ENCODE assay signal across 13 mouse cellular contexts in the genomic region with DNA sequence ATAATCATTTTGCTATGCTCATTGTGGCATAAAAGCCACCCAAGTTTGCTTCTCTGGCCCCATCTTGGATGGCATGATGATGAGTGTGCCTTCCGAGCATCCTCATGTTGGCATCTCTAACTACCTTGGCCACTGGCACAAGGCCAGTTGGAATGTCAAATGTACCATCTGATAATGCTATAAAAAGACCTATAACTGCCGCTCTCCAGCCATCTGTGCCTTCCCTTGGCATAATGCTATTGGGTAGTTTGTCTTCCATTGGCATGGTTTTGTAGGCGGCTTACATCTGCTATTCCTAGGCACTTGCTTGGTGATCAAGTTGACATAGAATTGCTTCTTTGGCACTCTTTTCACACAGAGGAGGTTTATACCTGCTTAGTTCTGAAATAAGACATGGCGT.
DNase-seq lines count a peak whose midpoint lies in the region; ATAC-seq lines count a peak whose summit lies in the region.
"Had no signal": no experiment of that assay in that cellular context is flagged by ENCODE, and none has a peak within 500 bp of the region (broad histone marks: within the 10 kb centered on the region; RNA-seq: fewer than 3 reads in every experiment).

No protein-coding gene starts in this region.

- no peaks in the 10 kb centered on the region for H3K4me1 ChIP-seq in forebrain, embryonic 15.5 days
- no peaks in the 10 kb centered on the region for H3K4me1 ChIP-seq in forebrain, embryonic 11.5 days (replicated peaks; ENCODE audit: control insufficient read depth, insufficient read depth, low read length)
- H3K4me1 ChIP-seq: liver, embryonic 15.5 days had no signal

- 81% methylated on average over 4 of the region's 4 CpGs for WGBS in forebrain, embryonic 15.5 days
- 88% methylated on average over 4 of the region's 4 CpGs for WGBS in forebrain, embryonic 11.5 days

- H3K4me2 ChIP-seq in forebrain, embryonic 15.5 days (replicated peaks), result no peak overlapping the region
- no peak overlapping the region for H3K4me2 ChIP-seq in forebrain, embryonic 11.5 days (ENCODE audit: low read depth, low read length, severe bottlenecking)
- H3K4me2 ChIP-seq: liver, embryonic 15.5 days had no signal

- ATAC-seq in forebrain, embryonic 15.5 days (replicated peaks), result 0 out of 2 replicates have a peak, but pooled peaks have one; percentile 16
- ATAC-seq in forebrain, embryonic 11.5 days (replicated peaks; ENCODE audit: low FRiP score), result no peak
- no peak for ATAC-seq in megakaryocyte progenitor cell, adult 5-6 weeks (replicated peaks; ENCODE audit: poor library complexity)

- H3K27me3 ChIP-seq in forebrain, embryonic 15.5 days, result no peaks in the 10 kb centered on the region
- H3K27me3 ChIP-seq in forebrain, embryonic 11.5 days (ENCODE audit: control insufficient read depth, insufficient read depth, low read length), result no peaks in the 10 kb centered on the region
- H3K27me3 ChIP-seq: liver, embryonic 15.5 days had no signal

- no peak overlapping the region for H3K9ac ChIP-seq in forebrain, embryonic 15.5 days (replicated peaks)
- no peak overlapping the region for H3K9ac ChIP-seq in forebrain, embryonic 11.5 days (ENCODE audit: low read length)
- H3K9ac ChIP-seq: liver, embryonic 15.5 days had no signal

- H3K36me3 ChIP-seq in forebrain, embryonic 15.5 days, result no peaks in the 10 kb centered on the region
- no peaks in the 10 kb centered on the region for H3K36me3 ChIP-seq in forebrain, embryonic 11.5 days (ENCODE audit: control insufficient read depth, insufficient read depth, low read length)
- H3K36me3 ChIP-seq: liver, embryonic 15.5 days had no signal

- no peak for DNase-seq in forebrain, embryonic 11.5 days (ENCODE audit: low spot score)
- peak; percentile 69 to 71 for DNase-seq in cerebellum, adult 18-20 months
- peak; percentile 34 to 68 for DNase-seq in layer of hippocampus, adult 18-20 months (ENCODE audit: low spot score in 2 of 2)
- peak; percentile 5 to 7 for DNase-seq in left cerebral cortex, postnatal 36 days (ENCODE audit: low spot score in 2 of 2)
- DNase-seq in liver (no peak), MN1 (ENCODE audit: low spot score) (no peak)
- DNase-seq: heart, adult 2 months; heart, postnatal 14 days; kidney, adult 18-20 months; thymus, adult 18-20 months had no signal

- intact Hi-C loops in left cerebral cortex, postnatal 36 days (cut with DNase I), result no loop called here

- no peak overlapping the region for H3K27ac ChIP-seq in forebrain, embryonic 15.5 days (replicated peaks)
- H3K27ac ChIP-seq in forebrain, embryonic 11.5 days (ENCODE audit: low read depth, low read length), result no peak overlapping the region
- H3K27ac ChIP-seq: heart, adult 2 months; liver, embryonic 15.5 days had no signal

- H3K4me3 ChIP-seq in forebrain, embryonic 15.5 days, result no peak overlapping the region
- no peak overlapping the region for H3K4me3 ChIP-seq in forebrain, embryonic 11.5 days (ENCODE audit: low read depth, low read length)
- H3K4me3 ChIP-seq: heart, adult 2 months; liver, embryonic 15.5 days had no signal

- H3K9me3 ChIP-seq in forebrain, embryonic 15.5 days, result no peaks in the 10 kb centered on the region
- H3K9me3 ChIP-seq in forebrain, embryonic 11.5 days (ENCODE audit: control insufficient read depth, low read length), result no peaks in the 10 kb centered on the region
- H3K9me3 ChIP-seq: liver, embryonic 15.5 days had no signal

Comparison
In these comparisons a context has a peak if more than half of its experiments do, and no peak if none do; other contexts are left out.
1. DNase-seq: peak in cerebellum, adult 18-20 months (2 of 2), layer of hippocampus, adult 18-20 months (2 of 2) and left cerebral cortex, postnatal 36 days (2 of 2); none in forebrain, embryonic 11.5 days (single experiment), liver (single experiment) and MN1 (single experiment).